Mouse (Mus musculus) macrophage (primary cell): ENCODE results near the gene Egfl6. TPM values are rescaled to one million over a fixed set of nuclear protein-coding genes. Genes with fewer than 3 reads are reported as not detected.
"Not testable (repeated sequence)": the region's sequence is repeated elsewhere in the genome, so short reads cannot be mapped to it uniquely, and the experiment has no call there.

Experiments used
- H3K27ac ChIP-seq: fragments of 350-480 bp; formaldehyde crosslinking; 2 replicates; pipeline ENCODE4 v1.9.0; 2021
- H3K36me3 ChIP-seq: fragments of 350-480 bp; formaldehyde crosslinking; 2 replicates; pipeline ENCODE4 v1.9.0; 2021; ENCODE audit errors: inconsistent target
- H3K4me3 ChIP-seq: fragments of 350-480 bp; formaldehyde crosslinking; 2 replicates; pipeline ENCODE4 v1.9.0; 2021; ENCODE audit errors: inconsistent target
- H3K79me2 ChIP-seq: fragments of 350-480 bp; formaldehyde crosslinking; 2 replicates; pipeline ENCODE4 v1.9.0; 2021; ENCODE audit errors: inconsistent target
- WGBS: methylation state at CpG from one replicate; pipeline ENCODE4 v1.1.7; 2026; ENCODE audit warnings: inconsistent platforms; ENCODE audit not compliant: missing documents; 5-methylcytosine and 5-hydroxymethylcytosine counted together
- polyA plus RNA-seq: library from polyadenylated mRNA; stranded (reverse); fragments of 250-400 nt; gene quantifications from 3 replicates; pipeline ENCODE4 v1.2.4, GENCODE M21; 2018; ENCODE audit warnings: inconsistent platforms

The Egfl6 gene
- polyA plus RNA-seq, 1 experiment from 2014 or later: not detected

GRCm38 (mm10) chrX:166546495-166546894, 39.0 kb downstream of the Egfl6 start:
- H3K79me2 ChIP-seq: no peaks in the 10 kb centered on the region
- H3K4me3 ChIP-seq: no peak overlapping the region
- 79% methylated on average over 2 of the region's 2 CpGs for WGBS
- H3K27ac ChIP-seq: no peak overlapping the region
- no peaks in the 10 kb centered on the region for H3K36me3 ChIP-seq

GRCm38 (mm10) chrX:166535138-166535537, 50.4 kb downstream of the Egfl6 start:
- WGBS: 88% methylated on average over 2 of the region's 4 CpGs

DNA sequence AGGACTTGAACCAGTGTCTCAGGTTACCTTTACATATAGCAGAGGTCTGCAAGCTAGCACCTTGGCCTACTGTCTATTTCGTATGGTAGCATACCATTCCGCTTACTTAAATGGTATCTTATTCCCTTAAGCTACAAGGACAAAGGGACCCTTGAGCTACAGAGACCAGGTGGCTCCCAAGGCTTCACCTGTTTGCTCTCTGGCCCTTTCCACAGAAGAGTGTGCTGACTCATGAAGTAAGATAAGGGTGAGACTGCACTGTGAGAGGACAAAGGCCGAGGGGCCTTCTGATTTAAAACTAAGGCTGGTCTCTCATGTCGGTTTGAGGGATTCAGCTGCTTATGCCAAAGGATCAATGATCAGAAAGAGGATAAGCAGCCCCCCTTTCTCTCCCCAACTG, 52.1 kb downstream of the Egfl6 start:
- H3K36me3 ChIP-seq: no peaks in the 10 kb centered on the region
- no peak overlapping the region for H3K27ac ChIP-seq
- no peak overlapping the region for H3K4me3 ChIP-seq
- WGBS: 95% methylated on average over 4 of the region's 4 CpGs
- H3K79me2 ChIP-seq: no peaks in the 10 kb centered on the region

More at GRCm38 (mm10) chrX:166535138-166535537, 50.4 kb downstream of the Egfl6 start:
- no peaks in the 10 kb centered on the region for H3K79me2 ChIP-seq
- H3K4me3 ChIP-seq: no peak overlapping the region
- no peaks in the 10 kb centered on the region for H3K36me3 ChIP-seq
- H3K27ac ChIP-seq: no peak overlapping the region

GRCm38 (mm10) chrX:166531671-166532070, 53.8 kb downstream of the Egfl6 start:
- Histone ChIP-seq H3K79me2 (no peaks in the 10 kb centered on the region), H3K36me3 (no peaks in the 10 kb centered on the region), H3K4me3 (no peak overlapping the region), H3K27ac (no peak overlapping the region)
- WGBS: 81% methylated on average over 4 of the region's 6 CpGs

DNA sequence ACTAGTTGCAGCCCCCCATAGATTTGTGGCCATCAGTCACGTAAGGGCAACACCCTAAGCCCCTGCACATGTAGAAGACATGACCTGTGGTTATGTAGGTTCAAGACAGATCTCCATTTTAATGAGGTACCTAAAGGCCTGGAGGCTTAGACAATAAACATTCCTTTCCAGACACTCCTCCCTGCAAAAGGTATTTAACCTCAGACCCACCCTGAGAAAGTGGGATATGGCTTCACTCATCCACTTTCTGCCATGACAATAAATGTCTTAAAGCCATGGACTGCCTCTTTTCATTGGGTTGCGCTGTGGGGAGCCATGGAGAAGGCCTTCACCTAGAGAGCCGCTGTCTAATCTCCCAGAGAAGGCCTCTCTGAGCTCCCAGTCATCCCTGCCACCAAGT, 57.4 kb downstream of the Egfl6 start:
- 91% methylated on average over 3 of the region's 3 CpGs for WGBS
- no peaks in the 10 kb centered on the region for H3K79me2 ChIP-seq
- no peaks in the 10 kb centered on the region for H3K36me3 ChIP-seq
- no peak overlapping the region for H3K27ac ChIP-seq
- no peak overlapping the region for H3K4me3 ChIP-seq

DNA sequence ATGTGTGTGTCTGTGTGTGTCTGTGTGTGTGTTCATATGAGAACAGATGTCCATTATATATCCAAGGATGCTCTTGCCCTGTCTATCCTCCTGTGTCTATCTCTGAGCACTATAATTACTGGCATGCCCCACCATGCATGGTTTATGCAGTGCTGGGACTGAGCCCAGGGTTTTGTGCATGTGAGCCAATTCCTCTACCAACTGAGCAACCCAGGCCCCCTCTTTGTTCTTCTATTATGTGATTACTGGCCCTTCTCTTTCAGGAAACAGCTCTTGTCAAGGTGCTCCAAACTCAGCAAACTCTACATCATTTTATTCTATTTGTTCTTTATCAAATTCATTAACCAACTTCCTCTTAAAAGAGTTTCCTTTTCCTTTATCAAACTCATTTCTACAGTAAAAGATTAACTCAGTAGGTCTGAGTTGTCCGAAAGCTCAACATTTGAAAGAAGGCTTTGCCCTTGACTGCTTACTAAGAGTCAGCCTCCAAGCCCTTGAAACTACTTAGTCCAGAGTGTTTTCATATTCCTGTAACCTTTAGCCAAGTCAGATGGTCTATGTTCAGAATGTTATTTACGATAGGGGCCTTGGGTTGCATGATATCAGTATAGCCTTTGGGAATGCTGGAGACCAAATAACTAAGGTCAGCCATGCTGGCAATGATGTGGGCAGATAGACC, 59.7 kb downstream of the Egfl6 start:
- no peak overlapping the region for H3K27ac ChIP-seq
- no peaks in the 10 kb centered on the region for H3K36me3 ChIP-seq
- H3K4me3 ChIP-seq: no peak overlapping the region
- 86% methylated on average over 2 of the region's 2 CpGs for WGBS
- no peaks in the 10 kb centered on the region for H3K79me2 ChIP-seq

DNA sequence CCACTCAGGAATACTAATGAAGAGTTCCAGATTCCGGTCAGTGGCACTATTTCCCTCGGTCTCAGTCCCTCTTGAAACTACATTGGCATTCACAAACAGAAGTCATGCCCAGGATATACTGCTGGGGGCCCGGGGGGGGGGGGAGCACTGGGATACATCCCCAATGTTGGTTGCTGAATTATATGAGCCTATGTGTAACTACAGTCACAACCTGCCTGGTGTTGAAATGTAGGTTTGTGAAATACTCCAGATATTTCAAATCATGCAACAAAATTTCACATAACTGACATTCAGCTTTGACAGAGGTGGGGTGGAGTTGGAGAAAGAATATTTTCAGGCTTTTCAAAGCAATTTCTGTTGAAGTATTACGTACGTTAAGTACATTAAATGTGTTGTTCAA, 64.7 kb downstream of the Egfl6 start:
- WGBS: 84% methylated on average over 5 of the region's 5 CpGs
- no peaks in the 10 kb centered on the region for H3K79me2 ChIP-seq
- H3K36me3 ChIP-seq: no peaks in the 10 kb centered on the region
- H3K4me3 ChIP-seq: no peak overlapping the region
- H3K27ac ChIP-seq: no peak overlapping the region

DNA sequence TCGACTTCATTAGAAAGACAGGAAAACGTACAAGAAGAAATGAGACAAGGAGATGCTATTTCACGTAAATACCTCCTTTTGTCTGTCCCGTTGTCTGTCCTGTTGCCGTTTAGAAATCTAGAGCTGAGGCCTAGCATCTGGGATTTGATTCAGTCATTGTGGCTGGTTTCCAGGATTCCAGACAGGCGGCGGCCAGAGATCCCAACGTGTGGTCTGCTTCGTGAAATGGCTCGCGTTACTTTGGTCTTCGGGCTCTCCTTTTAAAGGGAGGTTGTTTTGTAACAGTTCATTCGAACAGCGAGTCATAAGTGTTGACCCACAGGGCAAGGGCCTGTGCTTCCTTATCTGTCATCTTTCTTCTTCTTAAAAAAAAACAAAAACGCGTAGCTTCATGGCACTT, 67.2 kb downstream of the Egfl6 start, which contains the start of gene Tceanc:
Gene Tceanc, minus strand, starts transcription at position 223 of the 400 bp plus-strand sequence.
- no peaks in the 10 kb centered on the region for H3K79me2 ChIP-seq
- H3K36me3 ChIP-seq: no peaks in the 10 kb centered on the region
- no peak within 1 kb of the TSS for H3K27ac ChIP-seq
- H3K4me3 ChIP-seq: no peak within 1 kb of the TSS
- 77% methylated on average over 13 of the region's 16 CpGs for WGBS

GRCm38 (mm10) chrX:166516631-166517030, 68.9 kb downstream of the Egfl6 start:
- WGBS: 88% methylated on average over 1 of the region's 1 CpGs
- H3K79me2 ChIP-seq: no peaks in the 10 kb centered on the region
- H3K36me3 ChIP-seq: no peaks in the 10 kb centered on the region
- H3K27ac ChIP-seq: no peak overlapping the region
- no peak overlapping the region for H3K4me3 ChIP-seq

DNA sequence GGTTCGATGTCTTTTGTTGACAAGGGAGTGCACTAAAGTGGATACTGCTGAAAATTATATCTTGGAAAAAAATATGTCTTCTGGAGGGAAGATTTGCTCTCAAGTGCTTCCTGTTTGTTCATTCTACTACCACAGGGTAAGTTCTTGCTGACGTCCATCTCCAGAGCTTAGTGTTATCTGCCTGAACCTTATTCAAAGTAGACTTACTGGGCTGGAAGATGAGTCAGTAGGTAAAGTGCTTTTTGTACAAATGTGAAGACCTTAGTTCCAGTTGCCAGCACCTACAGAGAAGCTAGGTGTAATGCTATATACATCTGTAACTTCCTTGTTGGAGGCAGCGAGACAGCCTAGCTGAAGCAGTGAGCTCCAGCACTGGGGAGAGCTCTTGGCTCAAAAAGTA, 69.6 kb downstream of the Egfl6 start:
- no peak overlapping the region for H3K27ac ChIP-seq
- H3K4me3 ChIP-seq: no peak overlapping the region
- 63% methylated on average over 2 of the region's 3 CpGs for WGBS
- no peaks in the 10 kb centered on the region for H3K79me2 ChIP-seq
- no peaks in the 10 kb centered on the region for H3K36me3 ChIP-seq

- H3K4me3 ChIP-seq, H3K79me2 ChIP-seq, H3K36me3 ChIP-seq, H3K27ac ChIP-seq: not testable (repeated sequence)
- 31% methylated on average over 4 of the region's 12 CpGs for WGBS
These were observed 71.5 kb downstream of the Egfl6 start for GRCm38 (mm10) chrX:166514035-166514434.

- H3K27ac ChIP-seq: no peak overlapping the region
- 96% methylated on average over 3 of the region's 4 CpGs for WGBS
These were observed 73.4 kb downstream of the Egfl6 start for GRCm38 (mm10) chrX:166512071-166512470.

DNA sequence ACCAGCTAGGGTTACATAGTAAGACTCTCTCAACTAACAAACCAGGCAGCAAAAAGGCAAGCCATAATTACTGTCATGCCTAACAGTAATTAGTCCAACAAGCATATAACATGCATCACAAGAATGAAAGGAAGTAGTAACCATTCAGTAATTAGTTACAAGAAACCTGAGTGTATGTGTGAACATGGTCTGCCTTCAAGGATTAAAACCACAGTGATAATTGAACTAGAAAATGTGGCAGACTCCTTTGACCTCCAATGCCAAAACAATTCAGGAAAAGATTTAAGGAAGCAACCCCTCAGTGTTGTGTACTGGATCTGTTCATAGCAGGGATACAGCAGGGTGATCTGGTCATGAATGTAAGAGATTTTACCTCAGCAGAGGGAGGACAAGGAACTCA, 74.4 kb downstream of the Egfl6 start:
- H3K79me2 ChIP-seq: no peaks in the 10 kb centered on the region
- H3K27ac ChIP-seq: no peak overlapping the region
- H3K4me3 ChIP-seq: no peak overlapping the region; the same call in 1 of the 2 replicates
- H3K36me3 ChIP-seq: no peaks in the 10 kb centered on the region

More at GRCm38 (mm10) chrX:166512071-166512470, 73.4 kb downstream of the Egfl6 start:
- Histone ChIP-seq H3K36me3 (no peaks in the 10 kb centered on the region), H3K4me3 (no peak overlapping the region), H3K79me2 (no peaks in the 10 kb centered on the region)

DNA sequence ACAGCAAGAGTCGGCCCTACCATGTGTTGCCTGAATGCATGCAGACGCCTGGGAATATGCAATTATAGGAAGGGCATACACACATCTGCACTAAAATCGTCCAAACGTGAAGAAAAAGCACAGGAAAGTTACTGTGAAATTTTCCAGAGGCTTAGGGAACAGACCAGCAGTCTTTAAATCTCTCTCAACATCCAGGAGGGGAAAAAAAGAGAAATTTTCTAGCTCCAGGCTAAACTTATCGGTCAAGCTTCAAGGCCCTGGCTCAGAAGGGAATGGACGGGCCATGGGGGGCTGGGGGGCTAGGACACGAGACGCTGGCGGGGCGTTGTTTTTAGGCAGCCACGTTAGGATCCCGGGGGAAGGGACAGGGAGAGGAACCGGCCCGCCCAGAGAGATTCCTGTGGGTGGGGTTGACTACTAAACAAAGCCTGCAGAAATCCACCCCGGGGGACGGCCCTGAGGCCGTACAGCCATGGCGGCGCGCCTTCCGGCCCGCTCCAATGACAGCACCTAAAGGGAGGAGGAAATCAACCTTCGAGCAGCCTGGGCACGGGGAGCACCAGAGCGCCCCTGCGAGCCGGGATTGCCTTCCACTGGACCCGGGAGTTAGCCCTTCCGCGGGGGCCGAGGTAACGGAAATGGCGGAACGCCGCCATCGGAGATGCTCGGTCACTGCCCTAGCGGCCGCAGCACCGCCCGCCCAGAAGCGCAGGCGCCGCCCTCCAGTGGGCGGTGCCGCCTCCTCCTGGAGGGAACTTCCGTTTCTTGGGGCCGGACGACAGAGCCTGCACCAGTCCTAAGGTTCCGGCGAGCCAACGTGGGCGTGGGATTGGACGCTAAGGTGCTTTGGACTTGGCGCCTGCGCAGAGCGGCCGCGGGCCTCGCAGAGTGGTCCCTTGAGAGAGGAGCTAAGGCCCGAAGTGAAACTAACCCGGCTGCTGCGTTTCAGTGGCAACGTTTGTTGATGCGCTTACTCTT, 75.5 kb downstream of the Egfl6 start:
- H3K36me3 ChIP-seq: no peaks in the 10 kb centered on the region
- WGBS: 8% methylated on average over 49 of the region's 65 CpGs
- peak overlapping the region; percentile 42 for H3K4me3 ChIP-seq
- H3K27ac ChIP-seq: peak overlapping the region; percentile 60
- no peaks in the 10 kb centered on the region for H3K79me2 ChIP-seq

GRCm38 (mm10) chrX:166504421-166504820, 81.1 kb downstream of the Egfl6 start:
- H3K36me3 ChIP-seq: no peaks in the 10 kb centered on the region
- no peak overlapping the region for H3K4me3 ChIP-seq
- WGBS: 55% methylated on average over 2 of the region's 2 CpGs
- no peak overlapping the region for H3K27ac ChIP-seq
- no peaks in the 10 kb centered on the region for H3K79me2 ChIP-seq
